Mouse (Mus musculus) limb, embryonic 11.5 days (tissue): ENCODE measurements around the gene Trp53tg5. TPM values are rescaled to one million over a fixed set of nuclear protein-coding genes. Genes with fewer than 3 reads are reported as not detected.
A peak's percentile ranks its signal among the peaks of the same experiment; 100 is the strongest.

Experiments used
- ATAC-seq: fragments of 200-750 bp; cut with Nextera tagmentation; 2 replicates; pipeline ENCODE4 v1.8.0; 2017; ENCODE audit warnings: low read depth; ENCODE audit not compliant: insufficient number of reproducible peaks, low FRiP score, low TSS enrichment
- DNase-seq: peaks from one replicate; pipeline ENCODE4 v3.0.0-alpha.2; 2015; ENCODE audit warnings: low spot score
- H3K27ac ChIP-seq: fragments of 300-500 bp; sonication (generic); replicated peaks from 2 replicates; pipeline ENCODE4 v1.5.1; 2014; ENCODE audit warnings: low read depth, mild to moderate bottlenecking, low read length
- H3K27me3 ChIP-seq: fragments of 300-500 bp; sonication (generic); 2 replicates; pipeline ENCODE4 v1.6.1; 2014; ENCODE audit warnings: mild to moderate bottlenecking, low read length, mixed read lengths; ENCODE audit not compliant: control insufficient read depth, insufficient read depth
- H3K36me3 ChIP-seq: fragments of 300-500 bp; sonication (generic); 2 replicates; pipeline ENCODE4 v1.6.1; 2014; ENCODE audit warnings: mild to moderate bottlenecking, low read length, moderate library complexity, mixed read lengths; ENCODE audit not compliant: control insufficient read depth, insufficient read depth
- H3K4me1 ChIP-seq: fragments of 300-500 bp; sonication (generic); 2 replicates; pipeline ENCODE4 v1.6.1; 2014; ENCODE audit warnings: low read length, mixed read lengths; ENCODE audit not compliant: control insufficient read depth, insufficient read depth
- H3K4me2 ChIP-seq: fragments of 300-500 bp; sonication (generic); 2 replicates; pipeline ENCODE4 v1.6.1; 2014; ENCODE audit warnings: low read depth, mild to moderate bottlenecking, moderate library complexity; ENCODE audit not compliant: severe bottlenecking
- H3K4me3 ChIP-seq: fragments of 300-500 bp; sonication (generic); 2 replicates; pipeline ENCODE4 v1.5.1; 2014; ENCODE audit warnings: low read depth, low read length
- H3K9ac ChIP-seq: fragments of 300-500 bp; sonication (generic); 2 replicates; pipeline ENCODE4 v1.6.1; 2014; ENCODE audit warnings: mild to moderate bottlenecking, low read length
- H3K9me3 ChIP-seq: fragments of 300-500 bp; sonication (generic); 2 replicates; pipeline ENCODE4 v1.6.1; 2016; ENCODE audit warnings: low read length; ENCODE audit not compliant: control insufficient read depth
- WGBS: fragments of 180-500 bp; shearing (Covaris S2); extraction: QIAGEN DNeasy Blood & Tissue Kit; methylation state at CpG from one replicate; pipeline ENCODE4 v1.1.7; 2014; 5-methylcytosine and 5-hydroxymethylcytosine counted together
- polyA plus RNA-seq: library from polyadenylated mRNA; unstranded; fragments of >200 nt; fragmentation: Nextera tagmentation; extraction: Ambion mirVana; gene quantifications from 2 replicates; pipeline ENCODE4 v1.2.1, GENCODE M21; 2014

The Trp53tg5 gene
- polyA plus RNA-seq, 1 experiment from 2014 or later: not detected

DNA sequence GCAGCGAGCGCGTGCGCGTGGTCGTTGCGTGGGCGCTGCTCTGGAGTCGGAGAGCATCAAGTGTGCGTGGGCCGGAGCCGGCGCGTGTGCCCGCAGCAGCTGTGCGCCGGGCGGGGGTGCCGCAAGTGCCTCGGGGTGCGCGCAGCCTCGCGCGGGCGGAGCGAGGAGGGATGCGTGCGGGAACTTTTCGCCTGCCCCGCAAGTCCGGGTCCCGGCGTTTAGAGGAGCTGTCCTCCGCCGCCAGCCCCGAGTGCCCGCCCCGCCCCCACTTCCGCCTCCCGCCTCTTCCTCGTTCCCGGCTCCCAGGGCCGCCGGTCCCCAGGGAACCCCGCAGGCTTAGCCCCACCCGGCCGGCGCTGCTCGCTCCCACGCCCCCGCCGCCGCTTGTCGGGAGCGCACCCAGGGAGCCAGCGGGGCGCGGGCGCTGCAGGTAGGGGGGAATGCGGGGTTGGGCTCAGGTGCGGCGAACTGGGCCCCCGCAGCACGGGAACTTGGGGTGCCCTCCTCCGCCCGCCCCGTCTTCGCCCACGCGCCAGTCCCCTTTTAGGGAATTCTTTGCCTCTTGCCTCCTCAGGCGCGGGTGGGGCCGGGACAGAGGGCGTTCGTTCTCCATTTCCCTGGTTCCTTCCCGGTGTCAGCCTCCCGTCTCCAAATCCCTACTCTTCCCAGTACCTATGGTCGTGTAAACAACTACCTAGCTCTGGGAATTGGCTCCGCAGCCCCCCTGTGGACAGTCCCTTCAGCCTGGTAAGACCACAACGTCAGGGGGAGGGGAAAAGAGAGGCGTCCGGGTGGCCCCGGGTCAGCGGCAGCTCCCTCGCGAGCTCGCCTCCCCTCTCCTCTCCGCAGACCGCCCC lies 13.0 kb upstream of the Trp53tg5 start:
- Histone ChIP-seq H3K4me2 (peak overlapping the region; percentile 100), H3K4me1 (peaks cover 8% of the 10 kb centered on the region; the same call in 1 of the 2 replicates), H3K36me3 (no peaks in the 10 kb centered on the region), H3K9me3 (no peaks in the 10 kb centered on the region), H3K27me3 (peaks cover 21% of the 10 kb centered on the region), H3K27ac (no peak overlapping the region), H3K9ac (peak overlapping the region; percentile 57), H3K4me3 (peak overlapping the region; percentile 68)
- DNase-seq (peak; percentile 52), ATAC-seq (no peak)
- under 1% methylated on average over 88 of the region's 90 CpGs for WGBS

GRCm38 (mm10) chr2:164485681-164486257 lies 12.2 kb upstream of the Trp53tg5 start, which contains the start of gene Dbndd2:
TSS of gene Dbndd2 (plus strand) at chr2:164486106.
- Histone ChIP-seq H3K27me3 (peaks cover 21% of the 10 kb centered on the region), H3K4me2 (peak within 1 kb of the TSS; percentile 100), H3K36me3 (no peaks in the 10 kb centered on the region), H3K27ac (no peak within 1 kb of the TSS), H3K9me3 (no peaks in the 10 kb centered on the region), H3K4me1 (peaks cover 8% of the 10 kb centered on the region; the same call in 1 of the 2 replicates), H3K9ac (peak within 1 kb of the TSS; percentile 57), H3K4me3 (peak within 1 kb of the TSS; percentile 68)
- ATAC-seq: no peak
- 3% methylated on average over 26 of the region's 26 CpGs for WGBS
- DNase-seq: peak; percentile 40

GRCm38 (mm10) chr2:164470254-164470653 lies 3.3 kb downstream of the Trp53tg5 start:
- H3K9ac ChIP-seq: no peak overlapping the region
- no peaks in the 10 kb centered on the region for H3K9me3 ChIP-seq
- no peaks in the 10 kb centered on the region for H3K27me3 ChIP-seq
- peak; percentile 72 for DNase-seq
- H3K4me2 ChIP-seq: no peak overlapping the region
- no peak overlapping the region for H3K4me3 ChIP-seq
- no peak overlapping the region for H3K27ac ChIP-seq
- 29% methylated on average over 10 of the region's 10 CpGs for WGBS
- no peak for ATAC-seq
- H3K36me3 ChIP-seq: no peaks in the 10 kb centered on the region
- no peaks in the 10 kb centered on the region for H3K4me1 ChIP-seq

DNA sequence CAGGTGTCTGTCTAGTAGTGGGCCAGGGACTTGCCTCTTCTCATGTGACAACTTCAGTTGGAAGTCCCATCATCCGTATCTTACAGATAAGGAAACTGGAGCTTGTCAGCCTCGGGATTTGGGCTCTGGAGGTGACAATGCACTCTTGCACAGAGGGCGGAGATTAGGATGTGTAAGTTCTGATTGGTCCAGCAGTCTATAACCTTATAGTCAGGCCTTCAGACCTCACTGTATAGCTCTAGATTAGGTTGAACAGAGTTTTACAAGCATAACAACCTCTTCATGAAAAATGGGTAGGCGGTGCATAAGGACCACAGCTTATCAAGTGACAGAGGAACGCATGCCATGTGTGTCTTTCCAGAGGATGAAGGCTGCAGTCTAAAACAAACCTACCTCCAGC lies 6.7 kb downstream of the Trp53tg5 start:
- Histone ChIP-seq H3K9ac (no peak overlapping the region), H3K9me3 (no peaks in the 10 kb centered on the region), H3K4me2 (no peak overlapping the region), H3K27me3 (no peaks in the 10 kb centered on the region), H3K27ac (no peak overlapping the region), H3K36me3 (peaks cover 9% of the 10 kb centered on the region), H3K4me3 (no peak overlapping the region), H3K4me1 (peaks cover 2% of the 10 kb centered on the region)
- ATAC-seq: no peak
- DNase-seq: no peak
- WGBS: 86% methylated on average over 5 of the region's 5 CpGs

DNA sequence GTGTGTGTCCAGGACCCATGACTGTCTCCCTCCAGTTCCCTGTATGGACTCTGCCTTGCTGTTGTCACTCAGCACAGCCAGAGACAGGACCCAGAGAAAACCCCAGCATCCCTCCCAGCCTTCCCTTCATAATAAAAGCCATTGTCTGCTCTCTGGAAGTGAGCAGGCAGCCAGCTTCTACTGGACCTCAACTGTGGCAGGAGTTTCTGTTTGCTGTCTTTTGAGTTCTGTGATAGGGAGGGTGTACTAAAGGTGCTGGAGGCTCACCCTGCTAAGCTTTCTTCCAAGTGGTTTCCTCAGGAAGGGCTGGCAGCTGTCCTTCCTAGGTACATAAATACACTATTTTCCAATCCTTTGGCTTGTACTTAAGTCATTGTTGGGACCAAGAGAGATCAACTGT lies 8.4 kb downstream of the Trp53tg5 start:
- peaks cover 4% of the 10 kb centered on the region for H3K4me1 ChIP-seq
- H3K9me3 ChIP-seq: no peaks in the 10 kb centered on the region
- H3K9ac ChIP-seq: no peak overlapping the region
- peaks cover 9% of the 10 kb centered on the region for H3K36me3 ChIP-seq
- no peaks in the 10 kb centered on the region for H3K27me3 ChIP-seq
- no peak for ATAC-seq
- no peak overlapping the region for H3K27ac ChIP-seq
- DNase-seq: no peak
- H3K4me3 ChIP-seq: no peak overlapping the region
- no peak overlapping the region for H3K4me2 ChIP-seq

GRCm38 (mm10) chr2:164460745-164461551 lies 12.6 kb downstream of the Trp53tg5 start, which contains the start of gene Gm20458:
TSS of gene Gm20458 (plus strand) at chr2:164460967.
- ATAC-seq: peak; percentile 98
- H3K4me2 ChIP-seq: peak within 1 kb of the TSS; percentile 68
- peak within 1 kb of the TSS; percentile 56 for H3K9ac ChIP-seq
- peak within 1 kb of the TSS; percentile 89 for H3K4me3 ChIP-seq
- H3K27me3 ChIP-seq: no peaks in the 10 kb centered on the region
- peaks cover 10% of the 10 kb centered on the region for H3K4me1 ChIP-seq
- DNase-seq: peak; percentile 95
- H3K9me3 ChIP-seq: no peaks in the 10 kb centered on the region
- H3K36me3 ChIP-seq: peaks cover 9% of the 10 kb centered on the region
- peak within 1 kb of the TSS; percentile 67 for H3K27ac ChIP-seq
- under 1% methylated on average over 75 of the region's 79 CpGs for WGBS

DNA sequence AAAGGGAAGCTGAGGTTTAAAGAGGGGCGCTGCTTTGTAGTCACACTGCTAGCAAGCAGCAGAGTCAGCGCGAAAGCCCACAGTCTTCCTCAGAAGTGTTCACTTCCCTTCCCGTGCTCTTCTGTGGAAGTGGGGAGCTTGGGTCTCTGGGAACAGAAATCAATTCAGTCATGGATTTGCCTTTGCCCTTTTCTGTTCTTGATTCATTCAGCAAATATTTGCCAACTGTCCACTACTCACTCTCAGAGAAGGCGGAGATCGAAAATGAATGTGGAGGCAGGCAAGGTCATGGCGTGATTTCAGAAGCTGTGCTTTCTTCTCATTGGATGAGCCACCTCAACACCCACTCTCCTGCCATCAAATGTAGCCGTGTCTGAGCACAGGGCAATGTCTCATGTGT lies 15.0 kb downstream of the Trp53tg5 start:
- H3K27me3 ChIP-seq: no peaks in the 10 kb centered on the region
- no peak overlapping the region for H3K9ac ChIP-seq
- peaks cover 10% of the 10 kb centered on the region for H3K4me1 ChIP-seq
- WGBS: 88% methylated on average over 8 of the region's 8 CpGs
- H3K4me3 ChIP-seq: no peak overlapping the region
- H3K4me2 ChIP-seq: no peak overlapping the region
- DNase-seq: no peak
- ATAC-seq: no peak
- H3K27ac ChIP-seq: no peak overlapping the region
- no peaks in the 10 kb centered on the region for H3K9me3 ChIP-seq
- peaks cover 4% of the 10 kb centered on the region; the same call in 1 of the 2 replicates for H3K36me3 ChIP-seq

- DNase-seq: no peak
Observed at GRCm38 (mm10) chr2:164457942-164458341, 15.6 kb downstream of the Trp53tg5 start.

More at GRCm38 (mm10) chr2:164457942-164458341, 15.6 kb downstream of the Trp53tg5 start:
- no peaks in the 10 kb centered on the region for H3K36me3 ChIP-seq
- no peak overlapping the region for H3K4me3 ChIP-seq
- H3K27me3 ChIP-seq: no peaks in the 10 kb centered on the region
- no peaks in the 10 kb centered on the region for H3K9me3 ChIP-seq
- no peak overlapping the region for H3K27ac ChIP-seq
- H3K4me2 ChIP-seq: no peak overlapping the region
- no peak for ATAC-seq
- H3K4me1 ChIP-seq: peaks cover 11% of the 10 kb centered on the region
- no peak overlapping the region for H3K9ac ChIP-seq
- 72% methylated on average over 7 of the region's 7 CpGs for WGBS
